Mouse (Mus musculus) Patski (cell line): ENCODE measurements around the gene 4930402H24Rik. TPM values are rescaled to one million over a fixed set of nuclear protein-coding genes. Genes with fewer than 3 reads are reported as not detected.
A peak's percentile ranks its signal among the peaks of the same experiment; 100 is the strongest.

ENCODE experiments used
- ATAC-seq: fragments of 100-300 bp; one replicate; pipeline ENCODE4 v1.8.0; 2021
- CTCF ChIA-PET: fragments of 350-600 bp; sonication (Branson Sonifier 250); formaldehyde crosslinking; loops from one replicate; lab custom pipeline; 2022; ENCODE audit warnings: inconsistent platforms; lab: Charles Lee
- POLR2A ChIA-PET: fragments of 350-600 bp; sonication (Branson Sonifier 250); formaldehyde crosslinking; loops from one replicate; lab custom pipeline; 2022; ENCODE audit warnings: antibody characterized with exemption, inconsistent platforms; lab: Charles Lee
- DNase-seq: peaks from one replicate; pipeline ENCODE4 v3.0.0-alpha.2; 2011; ENCODE audit warnings: low read depth, low spot score
- H3K27me3 ChIP-seq: fragments of 371-371 bp; one replicate; pipeline ENCODE4 v1.5.1; 2021
- CTCF ChIP-seq: fragments of 100-300 bp; IDR thresholded peaks from one replicate; pipeline ENCODE4 v1.5.1; 2021
- in situ Hi-C: fragments of 300-500 bp; cut with MboI; formaldehyde crosslinking; loops from 3 replicates; pipeline ENCODE4 v1.11.1; 2018; ENCODE audit warnings: low pct_unique_long_range_greater_than_20kb, mixed read lengths
- polyA plus RNA-seq: library from polyadenylated mRNA; unstranded; gene quantifications from one replicate; pipeline ENCODE4 v1.2.3, GENCODE M21; 2021

4930402H24Rik gene
- 50.9 TPM for polyA plus RNA-seq

DNA sequence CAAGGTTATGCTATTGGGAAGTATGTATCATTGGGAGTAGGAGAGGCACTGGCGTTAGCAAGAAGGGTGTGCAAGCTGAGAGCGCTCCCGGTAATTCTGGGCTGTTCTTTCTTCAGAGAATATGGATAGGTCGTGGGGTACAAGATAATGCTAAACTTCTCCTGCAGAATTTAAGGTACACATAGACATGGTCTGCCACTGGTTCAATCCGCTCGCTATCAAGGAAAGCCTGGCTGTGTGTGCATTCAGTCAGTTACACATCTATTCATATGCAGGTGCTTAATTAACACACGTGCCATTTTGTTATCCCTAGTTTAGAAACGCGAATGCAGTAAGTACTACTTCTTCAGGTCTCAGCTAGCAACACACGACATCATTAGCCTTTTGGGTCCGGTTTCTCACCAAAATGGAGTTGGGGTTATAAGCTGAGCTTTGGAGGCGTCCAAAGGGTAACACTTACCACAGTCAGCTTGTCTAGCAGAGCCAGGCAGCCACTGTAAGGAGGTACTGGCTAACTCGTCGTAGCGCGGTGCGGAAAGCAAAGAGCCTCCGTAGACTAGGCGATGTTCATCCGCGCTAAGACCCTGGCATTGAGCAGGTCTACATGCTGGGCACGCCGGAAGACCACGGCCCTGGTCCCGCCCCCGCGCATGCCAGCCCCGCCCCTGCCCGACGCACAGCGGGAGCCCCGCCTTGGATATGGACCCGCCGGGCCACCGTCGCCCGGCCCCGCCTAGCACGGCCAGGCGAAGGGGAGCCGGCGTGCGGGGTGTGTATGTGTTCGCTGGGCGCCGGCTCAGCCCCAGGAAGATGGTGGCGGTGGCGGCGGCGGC lies at the start of gene 4930402H24Rik, which contains the start of gene Atrn:
Gene 4930402H24Rik, minus strand, starts transcription at position 656 of the 833 bp plus-strand sequence.
Gene Atrn, plus strand, starts transcription at position 745 of the 833 bp plus-strand sequence.
- ChIA-PET POLR2A (no interaction called here), CTCF (interaction anchor here (0.6 to 1.1 kb wide), 3 partner anchors 10 to 290 kb away, joined by 3 read pairs; no protein-coding TSS in a partner anchor)
- no peaks in the 10 kb centered on the region for H3K27me3 ChIP-seq
- in situ Hi-C loops: loop anchor here (5.0 kb wide), 1 partner anchor 89 kb away; no protein-coding TSS in a partner anchor
- no peak for TF ChIP-seq CTCF
- peak; percentile 88 for ATAC-seq
- DNase-seq: peak; percentile 25

- CTCF ChIA-PET: interaction anchor here (0.6 to 1.3 kb wide), 8 partner anchors 8 to 133 kb away, joined by 3 to 5 read pairs (median 3); no protein-coding TSS in a partner anchor
- DNase-seq (peak; percentile 12), ATAC-seq (no peak)
- in situ Hi-C loops: loop anchor here (5.0 kb wide), 1 partner anchor 133 kb away; no protein-coding TSS in a partner anchor
- TF ChIP-seq CTCF: peak; percentile 98
- no peaks in the 10 kb centered on the region for H3K27me3 ChIP-seq
- POLR2A ChIA-PET: interaction anchor here (0.5 to 1.4 kb wide), 2 partner anchors 24 to 27 kb away, joined by 3 to 5 read pairs; no protein-coding TSS in a partner anchor
Measured at GRCm38 (mm10) chr2:130950548-130950947, 44.3 kb upstream of the 4930402H24Rik start.

- in situ Hi-C loops: loop anchor here (5.0 kb wide), 1 partner anchor 132 kb away; no protein-coding TSS in a partner anchor
- no peak for TF ChIP-seq CTCF
- H3K27me3 ChIP-seq: no peaks in the 10 kb centered on the region
- no peak for DNase-seq
- POLR2A ChIA-PET: interaction anchor here (1.4 kb wide), 1 partner anchor 23 kb away, joined by 3 read pairs; no protein-coding TSS in a partner anchor
- CTCF ChIA-PET: interaction anchor here (1.0 to 1.3 kb wide), 5 partner anchors 8 to 132 kb away, joined by 3 to 5 read pairs (median 4); no protein-coding TSS in a partner anchor
- ATAC-seq: no peak
Measured at GRCm38 (mm10) chr2:130949781-130950180, 43.6 kb upstream of the 4930402H24Rik start.

GRCm38 (mm10) chr2:130932865-130933264 lies 26.7 kb upstream of the 4930402H24Rik start:
- H3K27me3 ChIP-seq: no peaks in the 10 kb centered on the region
- DNase-seq (no peak), ATAC-seq (no peak)
- TF ChIP-seq CTCF: no peak
- POLR2A ChIA-PET: no interaction called here
- CTCF ChIA-PET: interaction anchor here (0.9 kb wide), 1 partner anchor 470 kb away, joined by 3 read pairs; no protein-coding TSS in a partner anchor
- in situ Hi-C loops: no loop called here

GRCm38 (mm10) chr2:130929994-130930393 lies 23.8 kb upstream of the 4930402H24Rik start:
- POLR2A ChIA-PET: no interaction called here
- CTCF ChIA-PET: interaction anchor here (0.6 kb wide), 1 partner anchor 118 kb away, joined by 3 read pairs; no protein-coding TSS in a partner anchor
- in situ Hi-C loops: no loop called here
- no peak for ATAC-seq
- no peaks in the 10 kb centered on the region for H3K27me3 ChIP-seq
- TF ChIP-seq CTCF: no peak
- DNase-seq: no peak

DNA sequence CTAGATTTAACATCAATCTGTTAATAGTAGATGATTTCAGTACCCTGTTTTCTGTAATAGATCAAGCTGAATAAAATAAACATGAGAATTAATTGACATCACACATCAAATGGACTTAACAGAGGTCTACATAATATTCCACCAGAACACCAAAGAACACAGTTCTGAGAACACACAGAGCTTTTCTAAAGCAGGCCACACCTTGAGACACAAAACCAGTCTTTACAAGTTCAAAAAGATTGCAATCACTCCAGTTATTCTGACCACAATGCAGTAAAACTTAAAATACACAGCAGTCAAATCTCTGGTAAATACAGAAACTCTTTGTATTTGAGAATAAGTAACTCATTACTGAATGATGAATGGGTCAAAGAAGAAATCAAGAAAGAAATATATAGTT lies 22.3 kb upstream of the 4930402H24Rik start:
- H3K27me3 ChIP-seq: no peaks in the 10 kb centered on the region
- no peak for TF ChIP-seq CTCF
- ChIA-PET CTCF (no interaction called here), POLR2A (no interaction called here)
- DNase-seq: no peak
- in situ Hi-C loops: no loop called here
- ATAC-seq: no peak

- no peak for ATAC-seq
- H3K27me3 ChIP-seq: no peaks in the 10 kb centered on the region
- no peak for TF ChIP-seq CTCF
- ChIA-PET POLR2A (no interaction called here), CTCF (interaction anchor here (1.4 kb wide), 1 partner anchor 9 kb away, joined by 3 read pairs; no protein-coding TSS in a partner anchor)
- DNase-seq: no peak
- in situ Hi-C loops: no loop called here
Measured at GRCm38 (mm10) chr2:130928031-130928430, 21.8 kb upstream of the 4930402H24Rik start.

DNA sequence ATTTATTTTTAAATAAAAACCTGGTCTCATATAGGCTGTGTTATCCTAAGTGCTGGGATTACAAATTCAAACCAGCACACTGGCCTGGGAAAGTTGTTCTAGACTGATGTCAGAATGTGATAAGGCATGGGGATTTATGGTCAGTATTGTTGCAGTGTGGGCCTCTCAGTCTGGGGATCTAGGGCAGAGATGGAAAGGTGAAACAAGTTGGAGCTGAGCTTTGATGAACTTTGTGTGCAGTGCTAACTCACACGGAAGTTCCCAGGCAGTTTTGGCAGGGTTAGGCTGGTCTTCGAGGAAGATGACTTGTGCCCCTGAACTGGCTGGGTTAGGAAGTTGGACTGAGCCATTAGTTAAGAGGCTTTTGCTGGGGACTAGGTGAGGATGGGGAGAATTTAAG lies 18.7 kb upstream of the 4930402H24Rik start:
- DNase-seq: no peak
- no peak for ATAC-seq
- TF ChIP-seq CTCF: no peak
- ChIA-PET CTCF (no interaction called here), POLR2A (no interaction called here)
- no peaks in the 10 kb centered on the region for H3K27me3 ChIP-seq
- in situ Hi-C loops: no loop called here

GRCm38 (mm10) chr2:130919062-130919593 lies 12.9 kb upstream of the 4930402H24Rik start:
- CTCF ChIA-PET: interaction anchor here (0.9 kb wide), 1 partner anchor 31 kb away, joined by 4 read pairs; no protein-coding TSS in a partner anchor
- POLR2A ChIA-PET: no interaction called here
- no peak for DNase-seq
- in situ Hi-C loops: no loop called here
- H3K27me3 ChIP-seq: no peaks in the 10 kb centered on the region
- TF ChIP-seq CTCF: no peak
- ATAC-seq: no peak

- ATAC-seq (no peak), DNase-seq (no peak)
- CTCF ChIA-PET: interaction anchor here (1.5 kb wide), 1 partner anchor 104 kb away, joined by 4 read pairs; no protein-coding TSS in a partner anchor
- H3K27me3 ChIP-seq: no peaks in the 10 kb centered on the region
- in situ Hi-C loops: no loop called here
- POLR2A ChIA-PET: no interaction called here
- no peak for TF ChIP-seq CTCF
Measured at GRCm38 (mm10) chr2:130917686-130918085, 11.5 kb upstream of the 4930402H24Rik start.
